ENCODE assay signal across 7 mouse cellular contexts in the genomic region with DNA sequence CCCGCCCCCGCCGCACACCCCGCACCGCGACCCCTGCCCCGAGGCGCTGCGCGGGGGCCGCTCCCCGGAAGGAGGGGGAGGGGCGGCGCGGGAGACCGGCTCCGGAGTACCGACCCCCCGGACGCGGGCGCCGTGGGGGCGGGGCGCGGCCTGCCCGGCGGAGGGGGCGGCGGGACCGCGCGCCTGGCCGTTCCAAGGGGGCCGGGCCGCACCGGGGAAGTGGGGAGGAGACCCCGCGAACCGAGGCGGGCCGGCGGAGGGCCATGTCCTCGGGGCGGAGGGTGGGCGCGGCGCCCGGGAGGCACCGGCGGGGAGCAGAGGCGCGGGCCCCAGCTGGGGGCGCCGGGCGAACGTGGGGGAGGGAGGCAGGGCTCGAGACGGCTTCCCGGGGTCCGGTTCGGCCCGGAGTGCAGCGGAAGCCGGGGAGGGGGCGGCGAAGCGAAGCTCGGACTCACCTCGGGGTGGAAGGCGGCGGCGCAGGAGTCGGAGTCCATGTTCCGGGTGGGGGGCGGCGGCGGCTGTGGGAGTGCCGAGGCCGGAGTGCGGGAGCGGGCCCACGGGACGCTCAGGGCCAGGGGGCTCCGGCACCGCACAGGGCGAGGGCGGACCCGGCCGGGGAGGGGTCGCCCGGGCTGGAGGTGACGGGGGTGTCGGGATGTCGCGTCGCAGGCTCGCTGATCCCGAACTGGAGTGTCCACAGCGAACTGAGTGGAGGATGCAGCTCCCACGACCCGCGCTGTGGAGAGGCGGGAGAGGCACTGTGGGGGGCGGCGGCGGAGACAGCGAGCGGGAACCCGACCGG. TPM values are rescaled to one million over a fixed set of nuclear protein-coding genes. Genes with fewer than 3 reads are reported as not detected.
DNase-seq lines count a peak whose midpoint lies in the region; ATAC-seq lines count a peak whose summit lies in the region.

No protein-coding gene starts in this region.

- peak overlapping the region; percentile 78 for H3K27ac ChIP-seq in brown adipose tissue, adult 24 weeks (replicated peaks; ENCODE audit: low read depth, low read length)
- peak overlapping the region; percentile 37 for H3K27ac ChIP-seq in forebrain, embryonic 16.5 days (ENCODE audit: low read length)
- peak overlapping the region; percentile 68 for H3K27ac ChIP-seq in limb, embryonic 11.5 days (replicated peaks; ENCODE audit: low read depth, low read length)
- H3K27ac ChIP-seq in neural tube, embryonic 14.5 days (ENCODE audit: low read depth, low read length): peak overlapping the region; percentile 60

- peak overlapping the region; percentile 90 for H3K4me2 ChIP-seq in forebrain, embryonic 16.5 days (ENCODE audit: low read length)
- H3K4me2 ChIP-seq in limb, embryonic 11.5 days (ENCODE audit: low read depth, severe bottlenecking): peak overlapping the region; percentile 78
- peak overlapping the region; percentile 87 for H3K4me2 ChIP-seq in neural tube, embryonic 14.5 days (ENCODE audit: low read depth, low read length)

- under 1% methylated on average over 64 of the region's 111 CpGs for WGBS in forebrain, embryonic 16.5 days
- under 1% methylated on average over 77 of the region's 111 CpGs for WGBS in limb, embryonic 11.5 days
- WGBS in neural tube, embryonic 14.5 days: 2% methylated on average over 65 of the region's 111 CpGs

- intact Hi-C loops in left cerebral cortex, postnatal 4 days (cut with DNase I): no loop called here
- intact Hi-C loops in left cerebral cortex, postnatal 14 days (cut with DNase I): no loop called here

- peaks cover 3% of the 10 kb centered on the region; the same call in 1 of the 2 replicates for H3K4me1 ChIP-seq in brown adipose tissue, adult 24 weeks (ENCODE audit: control insufficient read depth, insufficient read depth, insufficient read length, low read length)
- H3K4me1 ChIP-seq in forebrain, embryonic 16.5 days (replicated peaks; ENCODE audit: control insufficient read depth, insufficient read depth, low read length): peaks cover 20% of the 10 kb centered on the region
- H3K4me1 ChIP-seq in limb, embryonic 11.5 days (ENCODE audit: control insufficient read depth, insufficient read depth, low read length): peaks cover 8% of the 10 kb centered on the region
- peaks cover 9% of the 10 kb centered on the region for H3K4me1 ChIP-seq in neural tube, embryonic 14.5 days (ENCODE audit: control insufficient read depth, insufficient read depth, low read length)

- DNase-seq in left cerebral cortex, postnatal 4 days: peak; percentile 52
- DNase-seq in left cerebral cortex, postnatal 14 days (ENCODE audit: low spot score in 2 of 2): no peak
- DNase-seq in limb, embryonic 11.5 days (ENCODE audit: low spot score): no peak

- no peaks in the 10 kb centered on the region for H3K27me3 ChIP-seq in forebrain, embryonic 16.5 days (replicated peaks; ENCODE audit: control insufficient read depth, insufficient read depth, low read length)
- no peaks in the 10 kb centered on the region for H3K27me3 ChIP-seq in limb, embryonic 11.5 days (ENCODE audit: control insufficient read depth, insufficient read depth, low read length)
- H3K27me3 ChIP-seq in neural tube, embryonic 14.5 days (ENCODE audit: control insufficient read depth, insufficient read depth, low read length): no peaks in the 10 kb centered on the region

- H3K36me3 ChIP-seq in forebrain, embryonic 16.5 days (ENCODE audit: control insufficient read depth, insufficient read depth): peaks cover 12% of the 10 kb centered on the region
- H3K36me3 ChIP-seq in limb, embryonic 11.5 days (ENCODE audit: control insufficient read depth, insufficient read depth, low read length): peaks cover 14% of the 10 kb centered on the region
- H3K36me3 ChIP-seq in neural tube, embryonic 14.5 days (ENCODE audit: control insufficient read depth, insufficient read depth, low read length): peaks cover 16% of the 10 kb centered on the region

- ATAC-seq in forebrain, embryonic 16.5 days: peak; percentile 0
- peak; percentile 53 for ATAC-seq in limb, embryonic 11.5 days (ENCODE audit: insufficient number of reproducible peaks, low FRiP score, low TSS enrichment, low read depth)
- peak; percentile 65 for ATAC-seq in neural tube, embryonic 14.5 days (ENCODE audit: low read depth)
- no peak for ATAC-seq in erythroid progenitor cell, adult 5-6 weeks (replicated peaks; ENCODE audit: low FRiP score, poor library complexity, severe bottlenecking)

- peak overlapping the region; percentile 88 for H3K9ac ChIP-seq in forebrain, embryonic 16.5 days (replicated peaks; ENCODE audit: low read depth, low read length)
- H3K9ac ChIP-seq in limb, embryonic 11.5 days (ENCODE audit: low read length): peak overlapping the region; percentile 89
- H3K9ac ChIP-seq in neural tube, embryonic 14.5 days (replicated peaks; ENCODE audit: low read depth, low read length): peak overlapping the region; percentile 80

- peak overlapping the region; percentile 96 for H3K4me3 ChIP-seq in brown adipose tissue, adult 24 weeks (ENCODE audit: insufficient read depth, low read depth, low read length)
- peak overlapping the region; percentile 95 for H3K4me3 ChIP-seq in forebrain, embryonic 16.5 days (replicated peaks; ENCODE audit: low read length)
- peak overlapping the region; percentile 98 for H3K4me3 ChIP-seq in limb, embryonic 11.5 days (ENCODE audit: low read depth, low read length)
- peak overlapping the region; percentile 97 for H3K4me3 ChIP-seq in neural tube, embryonic 14.5 days (ENCODE audit: low read depth, low read length)

- H3K9me3 ChIP-seq in forebrain, embryonic 16.5 days (ENCODE audit: control insufficient read depth, low read length): no peaks in the 10 kb centered on the region
- no peaks in the 10 kb centered on the region for H3K9me3 ChIP-seq in limb, embryonic 11.5 days (ENCODE audit: control insufficient read depth, low read length)
- H3K9me3 ChIP-seq in neural tube, embryonic 14.5 days (ENCODE audit: control insufficient read depth, low read length): no peaks in the 10 kb centered on the region

RNA-seq across cellular contexts. Expression of a gene that starts 0.5 kb away (rescaled TPM):
- 10 to 100 TPM; 20.6 to 21.2 TPM for total RNA-seq in left cerebral cortex, postnatal 4 days (2021)
- total RNA-seq in left cerebral cortex, postnatal 14 days (2021): 10 to 100 TPM; 14.2 to 14.4 TPM
- 2.1 and 4.2 TPM in 2 replicates for polyA plus RNA-seq in brown adipose tissue, adult 24 weeks (2012; ENCODE audit: insufficient read depth, insufficient read length, missing spikeins)
- 20.5 and 21.8 TPM in 2 replicates for polyA plus RNA-seq in forebrain, embryonic 16.5 days (2015; fragmentation: Nextera tagmentation; extraction: Ambion mirVana)
- polyA plus RNA-seq in limb, embryonic 11.5 days (2014; fragmentation: Nextera tagmentation; extraction: Ambion mirVana): 28.6 and 29.4 TPM in 2 replicates
- polyA plus RNA-seq in neural tube, embryonic 14.5 days (2014; fragmentation: Nextera tagmentation; extraction: Ambion mirVana): 15.1 and 22.1 TPM in 2 replicates
- total RNA-seq in erythroid progenitor cell, adult 5-6 weeks (2015; ENCODE audit: low replicate concordance): 2.5 and 2.9 TPM in 2 replicates
- total RNA-seq in erythroid progenitor cell, adult 5-6 weeks (2017; ENCODE audit: low replicate concordance): 0.83 and 4.6 TPM in 2 replicates

RNA-seq across cellular contexts. Expression of a gene that starts 6.8 kb away (rescaled TPM):
- 10 to 100 TPM; 29.2 to 33.0 TPM for total RNA-seq in left cerebral cortex, postnatal 4 days (2021)
- 10 to 100 TPM; 16.1 to 19.3 TPM for total RNA-seq in left cerebral cortex, postnatal 14 days (2021)
- polyA plus RNA-seq in brown adipose tissue, adult 24 weeks (2012; ENCODE audit: insufficient read depth, insufficient read length, missing spikeins): 6.4 and 8.2 TPM in 2 replicates
- polyA plus RNA-seq in forebrain, embryonic 16.5 days (2015; fragmentation: Nextera tagmentation; extraction: Ambion mirVana): 32.7 and 42.7 TPM in 2 replicates
- 27.3 and 29.5 TPM in 2 replicates for polyA plus RNA-seq in limb, embryonic 11.5 days (2014; fragmentation: Nextera tagmentation; extraction: Ambion mirVana)
- 20.1 and 30.3 TPM in 2 replicates for polyA plus RNA-seq in neural tube, embryonic 14.5 days (2014; fragmentation: Nextera tagmentation; extraction: Ambion mirVana)
- 6.8 TPM in 1 of 2 replicates, not detected in the other for total RNA-seq in erythroid progenitor cell, adult 5-6 weeks (2015; ENCODE audit: low replicate concordance)
- 4.0 TPM in 1 of 2 replicates, not detected in the other for total RNA-seq in erythroid progenitor cell, adult 5-6 weeks (2017; ENCODE audit: low replicate concordance)

RNA-seq across cellular contexts. Expression of a gene that starts 13.0 kb away (rescaled TPM):
- 1 to 10 TPM; 6.6 to 7.1 TPM for total RNA-seq in left cerebral cortex, postnatal 4 days (2021)
- 10 to 100 TPM; 12.7 to 13.4 TPM for total RNA-seq in left cerebral cortex, postnatal 14 days (2021)
- polyA plus RNA-seq in brown adipose tissue, adult 24 weeks (2012; ENCODE audit: insufficient read depth, insufficient read length, missing spikeins): 6.7 and 9.6 TPM in 2 replicates
- polyA plus RNA-seq in forebrain, embryonic 16.5 days (2015; fragmentation: Nextera tagmentation; extraction: Ambion mirVana): 2.9 and 3.6 TPM in 2 replicates
- polyA plus RNA-seq in limb, embryonic 11.5 days (2014; fragmentation: Nextera tagmentation; extraction: Ambion mirVana): 4.7 and 6.4 TPM in 2 replicates
- 2.1 and 3.0 TPM in 2 replicates for polyA plus RNA-seq in neural tube, embryonic 14.5 days (2014; fragmentation: Nextera tagmentation; extraction: Ambion mirVana)
- total RNA-seq in erythroid progenitor cell, adult 5-6 weeks (2015; ENCODE audit: low replicate concordance): 1.3 and 2.9 TPM in 2 replicates
- total RNA-seq in erythroid progenitor cell, adult 5-6 weeks (2017; ENCODE audit: low replicate concordance): 0.91 and 1.0 TPM in 2 replicates

RNA-seq across cellular contexts. Expression of a gene that starts 31.9 kb away (rescaled TPM):
- total RNA-seq in left cerebral cortex, postnatal 4 days (2021): 10 to 100 TPM; 17.4 to 17.6 TPM
- 10 to 100 TPM; 11.5 to 13.2 TPM for total RNA-seq in left cerebral cortex, postnatal 14 days (2021)
- polyA plus RNA-seq in brown adipose tissue, adult 24 weeks (2012; ENCODE audit: insufficient read depth, insufficient read length, missing spikeins): 1.8 and 3.2 TPM in 2 replicates
- polyA plus RNA-seq in forebrain, embryonic 16.5 days (2015; fragmentation: Nextera tagmentation; extraction: Ambion mirVana): 23.4 and 25.4 TPM in 2 replicates
- 21.0 and 23.9 TPM in 2 replicates for polyA plus RNA-seq in limb, embryonic 11.5 days (2014; fragmentation: Nextera tagmentation; extraction: Ambion mirVana)
- polyA plus RNA-seq in neural tube, embryonic 14.5 days (2014; fragmentation: Nextera tagmentation; extraction: Ambion mirVana): 16.2 and 20.7 TPM in 2 replicates
- total RNA-seq in erythroid progenitor cell, adult 5-6 weeks (2015; ENCODE audit: low replicate concordance): 5.4 TPM in 1 of 2 replicates, not detected in the other
- total RNA-seq in erythroid progenitor cell, adult 5-6 weeks (2017; ENCODE audit: low replicate concordance): 2.7 and 4.2 TPM in 2 replicates

RNA-seq across cellular contexts. Expression of a gene that starts 42.8 kb away (rescaled TPM):
- total RNA-seq in left cerebral cortex, postnatal 4 days (2021): under 1 TPM; 0.56 to 0.83 TPM
- total RNA-seq in left cerebral cortex, postnatal 14 days (2021): under 1 TPM; 0.49 to 0.55 TPM
- not detected in 2 replicates for polyA plus RNA-seq in brown adipose tissue, adult 24 weeks (2012; ENCODE audit: insufficient read depth, insufficient read length, missing spikeins)
- polyA plus RNA-seq in forebrain, embryonic 16.5 days (2015; fragmentation: Nextera tagmentation; extraction: Ambion mirVana): 0.97 and 1.6 TPM in 2 replicates
- polyA plus RNA-seq in limb, embryonic 11.5 days (2014; fragmentation: Nextera tagmentation; extraction: Ambion mirVana): 0.40 and 0.75 TPM in 2 replicates
- polyA plus RNA-seq in neural tube, embryonic 14.5 days (2014; fragmentation: Nextera tagmentation; extraction: Ambion mirVana): 1.4 and 2.1 TPM in 2 replicates
- total RNA-seq in erythroid progenitor cell, adult 5-6 weeks (2015; ENCODE audit: low replicate concordance): not detected in 2 replicates
- not detected in 2 replicates for total RNA-seq in erythroid progenitor cell, adult 5-6 weeks (2017; ENCODE audit: low replicate concordance)
